Mouse (Mus musculus) ES-CJ7 (cell line): ENCODE data around the gene Map4.

Source experiments
- DNase-seq: peaks from one replicate; pipeline ENCODE4 v3.0.0; 2011; ENCODE audit warnings: low read depth, low spot score

Gene Map4

DNA sequence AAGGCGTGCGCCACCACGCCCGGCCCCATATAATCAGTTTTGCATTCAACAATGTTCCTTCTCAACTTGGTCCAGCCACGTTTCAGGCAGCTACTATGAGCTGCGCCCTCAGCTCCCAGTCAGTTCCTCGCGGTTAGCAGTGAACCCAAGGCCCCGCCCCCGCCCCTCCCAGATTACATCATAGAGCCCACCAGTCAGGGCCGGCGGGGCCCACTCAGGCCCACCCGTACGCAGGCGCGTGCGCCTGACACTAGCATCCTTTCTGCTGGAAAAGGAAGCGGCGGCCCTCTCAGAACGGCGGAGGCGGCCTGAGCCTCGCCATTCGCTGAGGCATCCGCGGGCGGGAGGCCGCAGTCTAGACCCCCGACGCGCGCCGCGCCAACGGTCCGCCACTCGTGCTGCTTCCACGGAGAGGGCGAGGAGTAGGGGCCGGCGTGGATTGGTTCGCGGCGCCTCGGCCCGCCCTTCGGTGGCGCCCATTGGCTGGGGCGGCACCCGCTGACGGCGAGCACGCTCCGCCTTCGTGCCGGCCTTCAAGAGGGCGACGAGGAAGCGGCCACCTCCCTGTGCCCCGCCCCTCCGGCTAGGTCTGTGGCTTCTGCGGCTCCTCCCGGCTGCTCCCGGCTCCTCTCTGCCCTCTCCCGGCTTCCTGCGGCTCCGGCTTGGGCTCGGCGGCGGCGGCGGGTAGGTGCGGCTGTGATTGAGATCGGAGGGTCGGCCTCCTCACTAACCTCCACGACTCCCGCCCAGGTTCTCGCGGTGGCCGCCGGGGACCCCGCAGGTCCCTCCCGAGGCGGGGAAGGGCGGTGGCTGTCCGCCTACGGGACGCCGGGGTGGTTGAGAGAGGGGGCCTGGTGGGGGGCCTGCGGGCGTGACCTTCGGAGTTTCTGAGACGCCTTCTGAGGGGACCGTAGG, at the start of gene Map4:
TSS of gene Map4 (plus strand) at position 204 of the 915 bp plus-strand sequence.
- DNase-seq: peak; percentile 94

- DNase-seq: no peak
These were observed 45.0 kb upstream of the Map4 start for GRCm38 (mm10) chr9:109886259-109886658.

- DNase-seq: no peak
These were observed 43.9 kb upstream of the Map4 start for GRCm38 (mm10) chr9:109887321-109887720.

DNA sequence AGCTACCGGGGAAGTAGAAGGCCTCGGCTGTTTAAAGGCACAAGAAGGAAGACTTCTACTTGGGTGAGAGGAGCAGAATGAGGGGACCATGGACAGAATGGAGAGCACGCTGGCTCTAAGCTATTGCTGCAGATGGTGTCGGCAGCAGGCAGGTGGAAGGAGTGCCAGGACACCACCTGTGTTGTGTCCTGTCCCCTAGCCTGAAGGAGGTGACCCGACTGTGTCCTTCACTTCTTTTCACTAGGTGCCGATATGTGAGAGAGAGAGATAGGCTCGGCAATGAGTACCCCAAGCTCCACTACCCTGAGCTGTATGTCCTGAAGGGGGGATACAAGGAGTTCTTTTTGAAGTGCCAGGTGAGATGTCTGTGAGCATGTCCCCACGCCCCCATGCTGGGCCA, 39.8 kb upstream of the Map4 start:
- DNase-seq: no peak

DNA sequence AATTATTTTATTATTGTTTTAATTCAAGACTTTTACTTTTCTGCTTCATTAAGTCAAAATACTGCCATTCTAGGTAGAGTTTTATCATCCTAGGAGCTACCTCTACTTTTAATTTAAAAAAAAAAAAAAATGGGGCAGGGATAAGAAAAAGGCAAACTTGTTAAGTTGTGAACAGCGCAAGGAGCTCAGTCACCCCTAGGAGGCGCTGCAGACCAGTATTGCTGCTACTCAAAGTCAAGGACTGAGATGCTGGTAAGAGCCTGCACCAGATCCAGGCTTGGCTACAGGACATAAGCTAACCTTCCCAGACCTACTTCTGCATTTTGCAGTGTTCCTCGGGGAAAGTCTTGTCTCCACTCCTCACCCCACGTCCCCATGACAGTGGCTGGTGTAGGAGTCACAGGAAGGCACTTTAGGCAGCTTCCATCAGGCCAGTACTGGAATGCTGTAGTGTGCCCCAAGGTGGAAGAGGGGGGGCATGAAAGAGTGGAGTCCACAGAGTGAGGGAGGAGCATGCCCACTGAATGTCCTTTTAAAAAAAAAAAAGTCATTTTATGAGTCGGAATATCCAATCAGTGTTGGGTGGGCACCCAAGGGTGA, 38.5 kb upstream of the Map4 start:
- peak; percentile 91 for DNase-seq

- DNase-seq: peak; percentile 90
These were observed 36.7 kb upstream of the Map4 start for GRCm38 (mm10) chr9:109894413-109895090.

DNA sequence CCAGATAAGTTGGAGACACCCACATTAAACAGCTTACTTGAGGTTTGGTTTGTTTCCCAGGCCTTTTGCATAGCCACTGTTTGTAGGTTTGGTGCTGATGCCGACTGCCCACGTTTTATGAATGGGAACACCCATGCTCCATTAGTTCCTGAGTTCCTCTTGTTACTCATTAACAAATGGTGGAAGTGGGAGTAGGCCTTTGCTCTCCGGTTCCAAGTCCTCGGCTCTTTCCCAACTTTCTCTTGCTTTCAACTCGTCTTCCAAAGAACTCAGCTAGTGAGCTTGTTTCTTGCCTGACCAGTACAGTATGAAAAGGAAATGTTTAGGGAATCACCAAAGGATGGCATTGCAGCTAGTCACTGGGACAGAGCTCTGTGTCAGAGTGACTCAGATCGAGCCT, 35.7 kb upstream of the Map4 start:
- no peak for DNase-seq

- DNase-seq: no peak
These were observed 34.8 kb upstream of the Map4 start for GRCm38 (mm10) chr9:109896253-109897150.

- no peak for DNase-seq
These were observed 33.2 kb upstream of the Map4 start for GRCm38 (mm10) chr9:109898027-109898426.

GRCm38 (mm10) chr9:109899361-109899760, 31.9 kb upstream of the Map4 start:
- DNase-seq: peak; percentile 81

DNA sequence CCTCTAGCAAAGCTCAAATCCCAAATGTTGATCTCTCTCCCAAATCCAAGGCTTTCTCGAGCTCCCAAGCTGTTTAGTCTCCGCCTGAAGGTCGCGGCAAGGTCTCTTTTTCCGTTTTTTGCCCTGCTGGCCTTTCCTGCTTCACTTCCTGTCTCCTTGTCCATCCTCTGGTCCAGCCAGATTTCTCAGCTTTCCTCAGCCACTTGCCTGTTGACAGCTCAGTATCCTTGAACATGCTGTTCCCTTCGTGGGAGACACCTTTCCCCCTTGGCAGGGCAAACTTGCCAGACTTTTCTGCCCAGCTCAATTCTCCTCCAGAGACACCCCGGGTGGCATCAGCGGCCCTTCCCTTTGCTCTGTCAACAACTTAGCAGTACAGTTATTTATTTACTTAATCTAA, 31.5 kb upstream of the Map4 start:
- DNase-seq: no peak

GRCm38 (mm10) chr9:109900604-109901003, 30.7 kb upstream of the Map4 start:
- DNase-seq: peak; percentile 73

DNA sequence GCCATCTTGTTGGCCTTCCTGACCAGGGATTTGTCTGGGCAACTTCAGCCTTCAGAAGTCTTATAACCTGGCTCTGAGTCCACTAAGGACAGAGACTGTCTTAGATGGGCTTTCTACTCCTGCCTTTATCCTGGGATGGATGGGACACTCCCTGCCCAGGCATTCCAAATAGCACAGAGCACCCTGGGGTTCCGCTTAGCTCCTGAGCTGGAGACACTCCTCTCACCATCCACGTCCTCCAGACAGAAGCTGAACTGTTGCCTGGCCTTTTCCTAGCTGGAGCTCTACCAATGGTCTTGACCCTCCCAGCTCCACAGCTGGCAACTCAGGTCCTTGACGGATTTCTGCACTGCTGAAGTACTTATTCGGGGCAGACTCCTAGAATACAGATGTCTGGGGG, 29.0 kb upstream of the Map4 start:
- peak; percentile 52 for DNase-seq

DNA sequence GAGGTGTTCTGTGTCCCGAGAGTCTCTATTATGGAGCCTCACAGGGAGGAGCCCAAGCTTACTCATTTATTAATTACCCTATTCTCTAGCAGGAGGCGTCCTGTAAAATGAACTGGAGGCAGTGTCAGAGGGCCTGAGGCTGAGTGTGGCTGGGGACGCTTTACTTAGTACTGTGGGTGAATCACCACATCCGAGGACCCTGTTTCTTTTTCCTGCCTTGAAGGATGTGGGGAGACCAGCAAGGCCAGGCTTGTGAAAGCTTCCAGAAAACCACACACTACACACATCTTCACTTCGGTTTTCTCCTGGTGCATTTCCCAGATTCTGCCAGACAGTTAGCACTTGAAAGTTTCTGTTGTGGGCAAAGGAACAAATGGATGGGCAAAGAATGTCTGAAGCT, 28.5 kb upstream of the Map4 start:
- DNase-seq: no peak

DNA sequence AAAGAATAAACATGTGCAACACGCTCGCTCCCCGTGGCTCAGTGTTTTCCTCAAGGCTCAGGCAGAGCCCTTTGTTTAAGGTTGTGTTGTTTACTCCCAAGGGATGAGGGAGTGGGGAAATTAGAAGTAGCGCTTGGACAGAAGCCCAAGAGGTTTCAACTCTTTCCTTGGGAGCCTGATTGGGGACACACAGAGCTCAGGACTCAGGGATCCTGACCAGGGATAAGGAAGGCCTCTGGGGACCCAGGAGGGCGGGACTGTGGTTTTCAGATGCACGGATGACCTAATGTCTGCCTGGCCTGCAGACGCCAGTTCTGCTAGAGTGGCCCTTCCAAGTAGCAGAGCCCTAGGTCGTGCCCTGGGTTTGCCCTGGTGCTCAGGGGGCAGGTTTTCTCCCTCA, 24.0 kb upstream of the Map4 start:
- no peak for DNase-seq

DNA sequence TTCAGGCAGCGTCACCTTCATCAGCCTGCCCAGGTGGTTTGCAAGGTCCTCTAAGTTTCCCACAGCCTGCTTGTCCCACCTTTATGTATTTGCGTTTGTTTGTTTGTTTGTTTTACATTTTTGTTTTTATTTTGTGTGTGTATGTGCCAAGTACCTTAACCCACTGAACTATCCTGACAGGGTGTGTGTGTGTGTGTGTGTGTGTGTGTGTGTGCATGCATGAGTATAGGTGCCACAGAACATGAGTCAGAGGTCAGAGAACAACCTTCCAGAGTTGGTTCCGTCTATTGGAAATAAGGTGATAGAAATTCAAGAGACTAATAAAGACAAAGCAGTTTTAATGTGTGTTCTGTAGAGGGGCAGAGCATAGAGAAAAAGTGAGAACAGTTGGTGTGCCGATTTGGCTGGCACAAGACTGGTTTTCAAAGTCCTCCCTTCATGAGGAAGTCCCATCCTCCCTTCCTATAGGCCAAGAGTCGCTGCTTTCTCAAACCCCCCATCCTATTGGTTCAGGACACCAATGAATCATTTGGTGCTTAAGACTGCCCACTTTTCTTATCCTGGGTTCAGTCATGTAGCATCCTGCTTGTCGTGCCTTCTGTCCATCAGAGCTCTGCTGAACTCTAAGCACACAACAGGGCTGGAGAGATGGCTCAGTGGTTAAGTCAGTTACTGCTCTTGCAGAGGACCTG, 23.3 kb upstream of the Map4 start:
- DNase-seq: peak; percentile 39

DNA sequence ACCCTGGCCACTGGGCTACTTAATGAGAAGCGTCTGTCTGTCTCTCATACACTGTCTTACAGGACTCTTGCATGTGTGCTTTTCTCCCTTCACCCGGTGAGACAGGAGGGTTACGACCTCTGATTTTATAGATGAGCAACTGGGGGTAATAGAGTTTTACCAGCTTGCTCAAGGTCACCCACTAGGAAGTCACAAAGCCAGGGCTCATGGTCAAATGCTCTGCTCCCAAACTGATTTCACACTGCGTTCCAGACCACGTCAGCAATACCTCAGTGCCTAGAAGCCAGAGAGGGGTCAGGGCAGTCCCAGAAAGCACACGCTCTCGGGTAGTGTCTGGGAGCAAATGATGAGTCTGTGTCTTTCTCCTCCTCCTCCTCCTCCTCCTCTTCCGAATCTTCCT, 22.2 kb upstream of the Map4 start:
- DNase-seq: peak; percentile 58

DNA sequence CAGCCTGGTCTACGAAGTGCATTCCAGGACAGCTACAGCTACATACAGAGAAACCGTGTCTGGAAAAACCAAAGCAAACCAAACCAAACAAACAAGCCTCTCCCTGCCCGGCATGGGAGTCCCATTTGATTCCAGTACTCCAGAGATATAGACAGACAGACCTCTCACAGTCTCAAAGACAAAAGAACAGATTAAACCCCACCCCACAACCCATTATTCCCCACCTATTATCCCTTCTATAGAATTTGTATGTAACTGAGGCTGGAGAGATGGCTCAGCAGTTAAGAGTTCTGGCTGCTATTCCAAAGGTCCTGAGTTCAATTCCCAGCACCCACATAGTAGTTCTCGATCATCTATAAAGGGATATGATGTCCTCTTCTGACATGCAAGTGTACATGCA, 21.3 kb upstream of the Map4 start:
- peak; percentile 84 for DNase-seq

- DNase-seq: no peak
These were observed 19.5 kb upstream of the Map4 start for GRCm38 (mm10) chr9:109911779-109912178.

GRCm38 (mm10) chr9:109914269-109914926, 16.9 kb upstream of the Map4 start:
- peak; percentile 58 for DNase-seq
